Mouse (Mus musculus) kidney, adult 2 months (tissue): ENCODE results near the gene Capn3.

ENCODE experiments used
- CTCF ChIP-seq: fragments of 200-500 bp; conservative IDR thresholded peaks from 2 replicates; pipeline ENCODE4 v1.5.1; 2011; ENCODE audit warnings: low read depth, mild to moderate bottlenecking, control low read depth, low read length, moderate library complexity, mixed read lengths; ENCODE audit not compliant: insufficient read depth, insufficient read length
- POLR2A ChIP-seq: fragments of 200-500 bp; IDR thresholded peaks from one replicate; pipeline ENCODE4 v1.6.1; 2011; ENCODE audit warnings: low read depth, low read length, control low read depth

- TF ChIP-seq POLR2A (no peak), CTCF (no peak)
Measured at GRCm38 (mm10) chr2:120503992-120504391, 48.2 kb downstream of the Capn3 start.
